Mouse (Mus musculus) R1 (cell line): ENCODE data around the gene Slc25a42.
"Not testable (repeated sequence)": the region's sequence is repeated elsewhere in the genome, so short reads cannot be mapped to it uniquely, and the experiment has no call there.

Experiments used
- DNase-seq: peaks from one replicate; pipeline ENCODE4 v3.0.0-alpha.2; 2018; ENCODE audit warnings: low read depth, low spot score

Gene Slc25a42

DNA sequence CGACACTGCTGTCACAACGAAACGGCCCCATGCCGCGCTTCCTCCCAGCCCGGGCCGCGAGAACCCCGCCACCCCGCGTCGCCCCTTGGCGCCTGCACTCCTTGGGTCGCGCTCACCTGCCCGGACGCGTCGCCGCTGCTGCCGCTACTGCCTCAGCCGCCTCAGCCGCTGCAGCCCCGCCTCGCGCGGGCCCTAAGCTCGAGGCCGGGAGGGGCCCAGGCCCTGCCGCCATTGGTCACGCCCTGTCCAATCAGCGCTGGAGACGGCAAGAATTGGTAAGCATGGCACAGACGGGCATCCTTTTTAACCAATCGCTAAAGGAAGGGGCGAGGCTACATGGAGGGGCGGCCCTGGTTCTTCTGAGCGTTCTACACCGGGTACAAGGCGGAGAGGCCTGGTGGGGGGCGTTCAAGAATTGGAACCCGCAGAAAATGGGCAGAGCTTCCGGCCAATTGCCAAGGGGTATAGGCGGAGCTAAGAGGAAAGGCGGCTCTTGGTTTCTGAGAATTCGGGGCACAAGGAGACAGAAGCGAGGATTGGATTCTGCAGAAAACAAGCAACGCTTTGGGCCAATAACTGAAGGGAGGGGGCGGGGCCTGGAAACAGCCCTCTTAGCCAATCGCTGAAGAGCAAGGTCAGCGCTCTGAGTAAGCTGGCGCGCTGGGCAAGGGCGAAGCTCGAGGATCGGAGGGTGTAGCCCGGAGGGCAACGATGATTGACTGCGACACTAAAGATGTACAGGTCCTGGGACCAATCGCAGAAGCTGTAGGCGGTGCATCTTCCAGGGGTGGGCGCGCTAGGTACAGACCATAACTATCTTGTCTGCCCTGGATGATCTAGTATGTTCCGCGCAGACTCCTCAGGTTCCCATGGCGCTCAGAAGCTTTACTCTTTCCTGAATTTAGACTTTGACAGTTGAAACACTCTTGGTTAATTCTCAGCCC, at the start of gene Slc25a42:
Slc25a42 (minus strand) TSS at position 194 of the 944 bp plus-strand sequence.
- peak; percentile 100 for DNase-seq

DNA sequence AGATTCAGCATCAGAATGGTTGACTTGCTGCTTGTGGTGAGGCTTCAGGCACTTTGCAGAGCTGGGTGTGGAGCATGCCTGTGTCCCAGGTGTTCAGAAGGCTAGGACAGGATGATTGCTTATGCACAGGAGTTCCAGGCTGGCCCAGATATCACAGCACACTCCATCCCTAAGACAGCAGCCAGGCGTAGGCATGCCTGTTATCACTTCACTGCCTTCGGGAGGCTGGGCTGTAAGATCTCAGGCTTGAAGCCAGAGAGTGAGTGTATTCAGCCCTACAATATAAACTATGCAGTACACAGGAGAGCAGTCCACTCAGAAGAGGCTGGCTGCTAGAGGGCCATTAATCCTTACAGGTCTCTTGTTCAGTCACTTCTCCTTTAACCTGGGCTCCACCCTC, 46.9 kb upstream of the Slc25a42 start:
- DNase-seq, result no peak

GRCm38 (mm10) chr8:70258600-70258999, 46.5 kb upstream of the Slc25a42 start:
- no peak for DNase-seq

DNA sequence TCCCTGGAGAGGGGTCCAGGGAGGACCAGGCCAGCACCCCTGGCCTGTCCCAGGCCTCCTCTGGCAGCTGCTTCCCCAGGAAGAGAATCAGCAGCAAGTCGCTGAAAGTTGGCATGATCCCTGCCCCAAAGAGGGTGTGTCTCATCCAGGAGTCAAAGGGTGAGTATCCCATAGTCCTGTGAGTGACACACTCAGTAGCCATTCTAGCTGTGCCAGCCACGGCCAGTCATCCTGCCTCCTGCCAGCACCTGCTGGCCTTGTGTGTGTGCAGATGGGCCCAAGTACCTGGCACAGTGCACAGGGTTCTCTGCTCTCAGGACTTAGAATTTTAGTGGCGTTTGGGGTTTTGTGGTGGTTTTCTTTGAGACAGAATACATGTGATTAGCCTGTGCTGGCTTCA, 45.4 kb upstream of the Slc25a42 start:
- DNase-seq, result no peak

GRCm38 (mm10) chr8:70254628-70255027, 42.5 kb upstream of the Slc25a42 start:
- DNase-seq, result no peak

GRCm38 (mm10) chr8:70247841-70248240, 35.7 kb upstream of the Slc25a42 start:
- DNase-seq, result no peak

DNA sequence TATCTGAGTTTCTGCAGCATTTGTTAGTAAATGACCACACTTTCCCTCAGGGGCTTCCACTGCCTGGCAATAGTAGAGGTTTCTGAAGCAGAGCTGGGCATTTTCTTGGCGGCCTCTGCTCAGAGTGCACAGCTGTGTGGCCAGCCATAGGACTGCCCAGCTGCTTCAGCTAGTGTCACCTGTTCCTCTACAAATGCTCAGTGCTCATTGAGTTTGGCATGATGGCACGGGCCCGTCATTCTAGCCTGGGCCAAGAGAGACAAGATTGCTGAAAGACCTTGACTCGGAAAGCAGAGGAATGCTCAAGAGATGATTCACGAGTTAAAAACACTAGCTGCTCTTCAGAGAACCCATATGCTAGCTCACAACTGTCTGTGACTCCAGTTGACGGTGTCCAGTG, 34.5 kb upstream of the Slc25a42 start:
- DNase-seq, result no peak

GRCm38 (mm10) chr8:70240642-70241041, 28.5 kb upstream of the Slc25a42 start:
- DNase-seq, result no peak

DNA sequence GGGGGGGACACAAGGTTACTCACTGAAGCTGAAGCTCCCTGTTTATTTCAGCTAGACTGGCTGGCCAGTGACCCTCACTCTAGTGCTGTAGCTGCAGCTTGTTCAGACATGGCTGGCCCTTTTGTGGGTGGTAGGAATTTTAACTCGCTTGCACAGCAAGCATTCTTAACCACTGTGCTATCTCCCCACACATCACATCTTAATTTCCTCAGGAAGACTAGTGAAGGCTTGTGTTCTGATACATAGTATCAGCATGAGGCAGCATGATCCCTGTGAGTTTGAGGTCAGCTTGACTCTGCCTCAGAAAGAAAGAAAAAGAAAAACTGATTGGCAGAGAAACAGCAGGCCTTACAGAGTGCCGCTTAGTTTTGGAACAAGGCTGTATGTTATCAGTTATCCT, 25.7 kb upstream of the Slc25a42 start:
- no peak for DNase-seq

- no peak for DNase-seq
These were observed 22.6 kb upstream of the Slc25a42 start for GRCm38 (mm10) chr8:70234781-70235128.

DNA sequence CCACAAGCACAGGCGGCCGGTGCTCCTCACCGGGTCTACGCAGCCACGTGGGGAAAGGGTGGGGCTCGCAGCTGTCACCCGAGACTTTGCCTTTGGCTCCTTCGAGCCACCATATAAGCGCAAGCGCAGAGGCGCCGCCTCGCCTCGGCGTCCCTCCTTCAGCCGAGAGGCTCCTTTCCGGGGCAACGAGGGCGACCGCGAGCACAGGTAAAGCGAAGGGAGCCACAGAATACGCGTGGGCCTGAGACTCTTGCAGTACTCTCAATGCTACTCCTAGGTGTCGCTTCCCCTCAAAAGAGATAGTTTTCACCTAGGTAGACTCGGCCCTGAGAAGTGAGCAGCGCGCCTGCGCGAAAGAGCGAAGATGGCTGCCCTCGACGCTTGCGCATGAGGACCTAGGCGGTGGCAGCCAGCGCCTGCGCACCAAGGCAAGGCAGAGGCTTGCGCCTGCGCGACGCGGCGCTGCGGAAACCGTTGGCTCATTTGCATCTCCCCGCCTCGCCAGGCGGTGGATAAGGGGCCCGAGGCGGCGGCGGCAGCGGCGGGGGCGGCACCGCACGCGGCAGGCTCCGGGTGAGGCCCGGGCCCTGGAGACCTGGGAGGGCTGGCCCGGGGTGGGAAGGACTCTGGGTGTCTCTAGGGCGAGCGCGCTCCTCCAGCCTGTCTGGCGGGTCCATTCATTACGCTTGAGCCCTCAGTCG, 22.1 kb upstream of the Slc25a42 start, which contains the start of the genes Sugp2 and Armc6:
Sugp2 (plus strand) TSS at position 147 of the 701 bp plus-strand sequence.
Armc6 (minus strand) TSS at position 387 of the 701 bp plus-strand sequence.
- peak; percentile 97 for DNase-seq

DNA sequence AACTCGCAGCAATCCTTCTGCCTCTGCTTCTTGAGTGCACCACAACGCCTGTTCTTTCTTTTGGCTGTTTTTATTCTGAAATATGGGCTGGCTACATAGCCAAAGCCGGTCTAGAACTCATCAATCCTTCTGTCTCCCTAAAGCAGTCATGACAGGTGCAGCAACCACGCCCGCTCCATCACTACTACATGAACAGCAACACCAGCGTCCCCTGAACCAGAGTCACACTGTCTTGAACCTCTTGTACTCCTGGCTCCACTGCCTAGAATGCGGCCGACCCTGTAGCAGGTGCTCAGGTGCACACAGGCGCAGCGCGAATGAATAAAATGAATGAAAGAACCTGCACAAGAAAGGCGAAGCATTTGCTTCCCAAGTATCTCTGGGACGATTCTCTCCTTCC, 21.5 kb upstream of the Slc25a42 start:
- DNase-seq, result no peak

DNA sequence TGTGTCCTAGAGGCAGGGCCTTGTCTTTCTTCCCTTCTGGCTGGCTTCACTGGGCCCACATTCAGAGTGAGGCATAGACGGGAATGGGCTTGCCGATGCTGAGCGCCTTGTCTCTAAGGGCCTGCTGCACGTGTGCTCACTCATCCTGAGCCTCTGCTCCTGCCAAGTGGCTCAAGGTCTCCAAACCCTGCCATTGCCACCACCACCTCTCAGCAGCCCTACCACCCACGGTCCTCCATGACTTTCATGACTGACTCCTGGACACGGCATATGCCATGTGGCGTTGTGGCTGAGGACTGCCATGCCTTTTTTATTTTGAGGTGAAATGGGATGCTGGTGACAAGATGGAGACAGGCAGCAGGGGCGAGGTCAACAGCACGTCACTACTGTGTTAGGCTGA, 18.7 kb upstream of the Slc25a42 start:
- no peak for DNase-seq

DNA sequence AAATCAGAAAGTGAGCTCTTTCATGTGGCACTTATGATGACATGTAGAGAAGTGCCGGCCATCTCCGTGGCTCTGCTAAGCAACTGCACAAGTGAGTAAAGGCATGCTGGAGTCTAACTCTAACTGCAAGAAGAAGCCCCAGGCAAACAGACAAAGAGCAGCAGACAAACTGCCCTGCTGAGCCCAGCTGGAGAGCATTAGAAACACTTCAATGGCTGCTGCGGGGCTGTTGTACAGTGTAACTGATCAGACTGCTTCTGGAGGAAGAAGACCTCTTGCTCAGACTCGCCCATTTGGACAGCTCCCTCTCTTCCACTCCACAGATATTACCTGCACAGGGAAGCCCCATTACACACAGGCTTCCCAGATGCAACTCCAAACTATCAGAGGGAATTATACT, 15.9 kb upstream of the Slc25a42 start:
- DNase-seq, result peak; percentile 84

DNA sequence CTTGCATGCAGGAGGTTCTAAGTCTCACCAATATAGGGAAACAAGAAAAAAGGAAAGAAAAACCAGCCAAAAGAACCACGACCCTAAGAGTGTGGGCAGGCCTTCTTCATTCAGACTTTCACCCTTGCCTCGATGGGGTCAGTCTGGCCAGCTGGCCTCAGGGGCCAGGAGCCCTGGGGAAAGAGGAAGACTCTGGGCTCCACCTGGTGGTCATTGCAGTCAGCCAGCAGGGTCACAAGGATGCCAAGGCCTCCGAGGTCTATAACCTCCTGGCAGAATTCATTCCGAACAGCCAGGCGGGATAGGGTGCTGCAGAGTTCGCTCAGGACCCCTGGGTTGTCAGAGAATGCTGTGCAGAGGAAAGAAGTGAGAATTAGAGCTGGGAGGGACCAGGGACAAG, 11.2 kb upstream of the Slc25a42 start:
- no peak for DNase-seq

DNA sequence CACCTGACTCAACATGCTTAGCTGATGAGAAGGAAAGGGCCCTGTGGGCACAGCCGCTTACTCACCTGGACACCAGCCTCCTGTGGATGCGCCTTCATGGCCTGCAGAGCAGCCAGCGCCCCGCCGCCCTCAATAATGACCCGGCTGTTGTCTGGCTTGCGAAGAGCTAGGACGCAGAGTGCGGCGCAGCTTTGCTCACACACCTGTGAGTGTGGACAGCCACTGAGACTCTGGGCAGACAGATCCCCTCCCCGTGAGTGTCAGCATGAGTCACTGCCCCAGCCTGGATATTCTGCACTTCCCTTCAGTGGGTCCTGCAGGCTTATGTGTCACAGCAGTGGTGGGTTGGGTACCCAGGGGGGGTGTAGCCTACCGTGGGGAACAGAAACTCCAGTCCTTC, 9.9 kb upstream of the Slc25a42 start:
- DNase-seq, result no peak

DNA sequence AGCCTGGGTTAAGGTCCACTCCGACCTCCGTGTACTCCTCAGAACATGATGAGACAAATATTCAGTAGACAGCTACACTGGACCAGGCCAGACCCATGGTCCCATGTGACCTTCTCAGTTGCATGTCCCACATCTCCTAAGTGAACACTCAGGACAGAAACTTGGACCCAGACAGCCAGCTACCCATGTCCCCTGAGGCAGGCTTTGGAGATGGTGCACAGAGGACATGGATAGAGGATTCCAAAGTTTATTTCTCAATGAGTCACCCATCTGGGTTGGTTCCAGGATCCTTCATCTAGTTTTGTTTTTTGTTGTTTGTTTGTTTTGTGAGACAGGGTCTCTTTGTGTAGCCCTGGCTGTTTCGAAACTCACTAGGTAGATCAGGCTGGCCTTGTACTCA, 8.8 kb upstream of the Slc25a42 start:
- no peak for DNase-seq

DNA sequence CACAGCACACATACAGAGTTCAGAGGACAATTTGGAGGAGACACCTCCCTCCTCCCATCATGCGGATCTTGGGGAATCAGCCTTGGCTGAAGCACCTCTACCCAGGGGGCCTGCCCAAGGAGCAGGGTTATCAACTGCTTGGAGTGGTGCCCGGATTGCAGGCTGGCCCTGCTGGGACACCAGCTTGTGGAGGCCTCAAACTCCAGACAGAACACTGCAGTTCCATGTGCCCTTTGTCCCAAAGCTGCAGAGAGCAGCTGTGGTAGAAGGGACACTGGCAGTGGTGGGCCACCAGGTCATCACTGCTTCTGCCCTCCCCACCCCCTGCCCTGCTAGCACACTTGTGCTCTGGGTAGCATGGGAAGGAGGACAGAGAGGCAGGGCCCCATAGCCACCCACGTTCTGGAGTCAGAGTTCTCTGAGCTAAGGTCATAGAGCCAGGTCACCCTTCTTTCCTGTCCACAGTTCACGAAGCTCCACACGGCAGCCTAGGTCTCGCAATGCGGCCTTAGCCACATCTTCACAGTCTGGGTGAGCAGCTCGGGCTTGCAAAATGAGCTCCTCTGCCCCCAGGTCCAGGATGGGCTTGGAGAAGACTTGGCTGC, 8.2 kb upstream of the Slc25a42 start:
- no peak for DNase-seq

- no peak for DNase-seq
These were observed 7.1 kb upstream of the Slc25a42 start for GRCm38 (mm10) chr8:70219107-70219684.

DNA sequence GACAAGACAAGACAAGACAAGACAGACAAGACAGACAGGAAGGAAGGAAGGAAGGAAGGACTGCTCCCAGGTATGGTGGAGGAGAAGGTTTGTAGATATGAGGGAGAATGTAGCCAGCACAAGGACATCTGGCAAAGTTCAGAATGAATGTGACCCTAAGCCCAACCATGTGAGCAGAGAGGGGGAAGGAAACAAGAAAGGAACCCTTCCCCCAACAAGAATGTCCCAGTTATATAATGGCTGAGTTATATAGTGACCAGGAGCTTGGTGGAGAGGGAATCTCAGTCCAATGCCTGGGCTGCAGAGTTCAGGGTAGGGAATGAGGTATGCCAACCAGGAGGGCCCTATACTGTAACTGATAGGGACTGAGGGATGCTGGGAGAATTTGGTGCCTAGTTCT, 5.3 kb upstream of the Slc25a42 start:
- no peak for DNase-seq

DNA sequence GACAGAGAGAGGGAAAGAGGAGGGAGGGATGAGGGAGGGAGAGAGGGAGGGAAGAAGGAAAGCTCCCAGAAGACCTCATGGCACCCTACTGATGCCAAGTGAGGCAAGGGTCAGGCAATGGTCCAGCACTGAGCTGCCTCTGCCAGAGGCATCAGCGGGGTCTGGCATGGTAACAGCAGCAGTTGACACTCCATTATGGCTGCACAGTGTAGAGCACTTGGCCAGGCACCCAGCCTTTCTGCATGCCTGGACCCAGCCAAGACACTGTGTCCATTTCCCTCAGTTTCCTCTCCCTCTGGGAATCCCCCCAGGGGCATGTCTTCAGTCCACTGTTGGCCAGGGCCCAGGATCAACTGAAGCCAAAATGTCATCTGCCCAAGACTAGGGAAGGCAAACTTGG, 4.5 kb upstream of the Slc25a42 start:
- no peak for DNase-seq

GRCm38 (mm10) chr8:70216161-70216560, 4.1 kb upstream of the Slc25a42 start:
- DNase-seq, result not testable (repeated sequence)
